Mouse (Mus musculus) skeletal muscle tissue, adult 2 months (tissue): ENCODE measurements at regions not wholly inside any gene's neighbourhood (a gene's known extent, or its start where the extent isn't known, plus 50 kb on each side); places are given as distances from the start of the nearest gene placed in this dataset.

Source experiments
- DNase-seq: peaks from one replicate; pipeline ENCODE4 v3.0.0-alpha.2; 2012; ENCODE audit warnings: low read depth, low spot score

DNA sequence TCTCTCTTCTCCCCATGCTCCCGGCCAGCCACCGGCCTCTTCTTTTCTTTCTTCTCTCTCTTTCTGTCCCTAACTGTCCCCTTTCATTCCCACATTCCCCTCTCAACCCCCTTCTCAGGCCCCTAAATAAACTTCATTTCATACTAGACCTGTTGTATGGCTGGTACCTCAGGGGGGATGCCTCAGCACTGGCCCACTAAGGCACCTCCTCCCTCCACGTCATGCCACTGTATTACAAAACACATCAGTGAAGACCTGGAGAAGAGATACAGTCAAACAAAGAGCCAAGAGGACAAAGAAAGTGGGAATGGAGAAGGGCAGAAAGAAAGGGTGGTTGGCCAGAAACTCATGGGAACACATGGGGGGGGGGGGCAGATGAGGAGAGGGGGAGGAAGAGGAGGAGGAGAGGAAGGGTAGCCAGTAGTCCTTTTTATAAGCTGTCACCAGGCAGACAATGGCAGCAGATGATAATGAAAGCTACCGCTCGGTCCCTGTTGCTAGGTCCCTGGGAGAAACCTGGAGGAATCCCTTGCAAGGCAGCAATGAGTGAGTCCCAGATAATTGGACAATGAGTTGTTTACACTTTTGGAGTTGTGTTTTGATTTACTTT is 224.5 kb upstream of the Pfn2 start:
- DNase-seq: no peak

DNA sequence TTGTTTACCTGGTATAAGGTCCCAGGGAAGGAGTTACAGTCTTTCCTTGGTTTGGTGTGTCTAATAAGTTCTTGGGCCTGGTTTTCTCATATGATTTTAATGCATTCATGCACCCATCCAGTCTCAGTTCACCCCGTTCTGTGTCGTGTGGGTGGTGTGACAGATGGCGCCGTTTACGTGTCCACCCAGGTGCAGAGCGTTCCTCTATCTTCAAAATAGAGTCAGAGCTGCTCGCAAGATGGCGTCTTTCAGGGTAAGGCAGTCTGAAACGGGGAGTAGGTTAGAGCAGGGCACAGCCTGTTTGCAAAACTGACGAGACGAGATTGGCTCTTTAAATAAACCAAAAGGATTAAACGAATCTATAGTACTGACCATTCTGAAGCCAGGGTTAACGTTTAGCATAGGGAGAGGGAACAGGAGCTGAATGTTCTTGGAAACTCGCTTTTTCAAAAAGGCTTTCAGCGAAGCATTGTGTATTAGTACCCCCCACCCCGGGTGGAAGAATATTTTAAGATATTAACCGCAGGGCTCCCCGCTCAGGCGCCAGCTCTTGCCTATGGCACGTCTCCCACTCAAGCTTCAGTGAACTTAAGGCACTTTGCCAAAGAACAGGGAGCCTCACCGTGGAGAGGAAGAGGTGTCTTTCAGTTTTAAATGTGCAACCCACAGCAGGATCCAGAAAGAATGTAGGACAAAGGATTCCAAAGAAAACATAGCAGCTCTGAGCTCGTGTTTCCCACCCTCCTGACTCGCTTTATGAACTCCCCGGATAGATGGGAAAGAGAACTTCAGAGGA is 241.7 kb upstream of the Pfn2 start:
- DNase-seq: no peak

DNA sequence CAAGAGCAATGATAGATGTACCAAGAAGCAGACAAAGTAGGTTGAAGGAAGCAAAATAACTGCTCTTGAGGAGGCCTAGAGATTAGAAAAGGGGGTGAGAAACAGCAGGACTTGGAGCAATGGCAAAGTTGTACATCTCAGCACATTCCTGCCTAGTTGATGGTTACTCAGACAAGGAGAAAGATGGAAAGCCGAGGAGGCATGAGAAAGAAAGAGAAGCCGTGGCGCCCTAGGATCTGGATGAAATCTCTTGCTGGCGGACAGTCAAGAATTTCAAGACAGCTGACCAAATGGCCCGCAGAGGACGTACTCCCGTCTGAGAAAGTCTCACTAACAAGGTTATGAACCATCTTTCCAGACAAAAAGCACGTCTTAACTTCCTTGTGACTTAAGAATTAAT is 242.5 kb upstream of the Pfn2 start:
- DNase-seq: no peak

DNA sequence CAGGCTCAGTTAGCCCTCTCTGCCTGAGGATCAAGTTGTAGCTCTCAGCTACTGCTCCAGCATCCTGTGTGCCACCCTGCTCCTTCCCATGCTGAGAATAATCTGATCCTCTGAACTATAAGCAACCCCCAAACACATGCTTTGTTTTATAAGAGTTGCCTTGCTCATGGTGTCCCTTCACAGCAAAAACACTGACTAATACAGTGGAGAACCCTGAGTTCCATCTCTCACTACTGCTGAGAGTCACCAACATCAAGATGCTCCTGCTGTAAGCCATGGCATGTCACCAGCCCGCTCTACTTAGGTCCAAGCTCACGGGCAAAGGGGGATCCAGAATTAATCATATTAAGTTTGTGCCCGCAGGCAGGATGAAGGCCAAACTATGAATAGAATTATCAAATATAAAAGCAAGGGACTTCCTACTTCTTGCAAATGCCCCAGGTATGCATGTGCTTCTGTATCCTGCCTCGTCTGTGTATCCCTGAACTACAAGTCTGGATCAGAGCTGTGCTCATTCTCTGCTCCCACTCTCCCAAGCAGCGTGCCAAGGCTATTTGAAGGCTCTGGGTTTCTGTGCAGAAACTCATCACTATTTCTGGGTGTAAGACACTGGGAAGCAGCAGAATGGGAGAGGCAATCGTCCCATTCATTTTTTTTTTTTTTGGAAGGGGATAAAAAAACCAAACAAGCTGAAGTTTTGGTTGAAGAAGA is 243.7 kb upstream of the Pfn2 start:
- no peak for DNase-seq

DNA sequence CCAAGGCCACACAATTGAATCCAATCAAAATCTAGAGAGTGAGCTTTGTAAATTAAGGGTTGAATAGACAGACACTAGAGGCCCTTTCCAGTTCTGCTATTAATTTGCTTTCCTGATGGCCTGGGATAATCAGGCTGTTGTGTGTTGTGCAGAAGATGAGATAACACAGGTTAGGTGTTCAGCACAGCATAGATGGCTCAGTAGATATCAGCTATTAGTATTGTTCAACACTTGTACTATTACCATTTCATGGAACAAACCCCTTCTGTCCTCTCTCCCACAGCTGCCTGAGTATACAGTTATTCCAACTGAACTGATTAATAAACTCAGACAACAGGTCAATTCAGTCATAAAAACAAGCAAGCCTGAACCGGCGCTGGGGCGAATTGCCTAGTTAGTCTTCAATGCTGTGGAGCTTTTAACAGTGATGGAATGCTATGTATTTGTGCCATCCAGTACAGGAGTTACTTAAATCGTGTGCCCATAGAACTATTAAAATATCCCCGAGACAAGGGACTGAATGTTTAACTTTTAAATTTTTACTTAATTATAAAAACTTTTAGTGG is 263.1 kb upstream of the Pfn2 start:
- DNase-seq: no peak

DNA sequence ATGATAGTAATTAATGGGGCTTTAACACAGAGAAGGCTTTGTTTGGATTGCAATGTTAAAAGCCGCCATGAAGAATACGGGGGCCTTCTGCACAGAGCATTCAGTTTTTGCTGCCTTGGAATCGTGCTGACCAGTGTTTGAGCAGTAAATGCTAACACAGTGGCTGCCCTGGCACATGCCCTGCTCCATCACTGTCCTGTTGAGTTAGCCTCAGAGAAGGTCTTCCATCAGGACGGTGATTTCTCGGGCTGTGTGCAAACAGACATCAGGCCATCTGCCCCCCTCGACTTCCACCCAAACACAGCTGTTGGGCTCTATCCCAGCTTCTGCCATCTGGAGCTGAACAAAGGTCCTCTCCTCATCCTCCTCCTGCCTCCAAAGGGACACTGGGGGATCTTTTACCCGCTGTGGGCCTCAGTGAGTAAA is 264.6 kb upstream of the Pfn2 start:
- DNase-seq: no peak

DNA sequence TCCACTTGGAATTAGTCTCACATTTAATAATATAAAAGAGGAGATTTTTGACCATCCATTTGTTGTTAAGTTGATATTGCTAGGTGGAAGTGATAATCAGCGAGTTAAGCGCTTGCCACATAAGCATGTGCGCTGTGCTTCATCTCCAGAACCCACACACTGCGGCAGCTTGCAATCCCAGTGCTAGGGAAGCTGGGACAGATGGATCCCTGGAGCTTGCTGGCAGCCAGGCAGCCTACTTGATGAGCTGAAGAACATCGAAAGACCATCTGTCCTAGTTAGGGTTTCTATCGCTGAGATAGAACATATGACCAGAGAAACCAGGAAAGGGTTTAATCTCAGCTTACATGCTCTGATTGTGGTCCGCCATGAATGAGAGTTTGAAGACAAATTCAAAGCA is 266.1 kb upstream of the Pfn2 start:
- no peak for DNase-seq

DNA sequence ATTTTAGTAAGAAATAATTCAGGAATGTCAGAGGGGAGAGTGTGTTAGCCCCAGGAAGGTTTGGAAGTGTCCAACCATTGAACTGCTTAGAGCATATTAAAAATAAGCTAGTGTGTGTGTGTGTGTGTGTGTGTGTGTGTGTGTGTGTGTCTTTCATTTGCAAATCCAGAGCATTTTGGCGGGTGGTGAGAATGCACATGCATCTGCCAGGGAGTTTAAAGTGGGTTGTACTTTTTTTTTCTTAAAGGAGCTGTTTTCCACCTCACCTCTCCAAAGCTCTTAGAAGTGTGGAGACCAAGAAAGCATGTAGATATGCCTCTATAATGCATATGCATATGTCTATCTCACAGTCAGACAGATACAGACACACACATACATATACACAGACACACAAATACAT is 267.6 kb upstream of the Pfn2 start:
- DNase-seq: no peak

DNA sequence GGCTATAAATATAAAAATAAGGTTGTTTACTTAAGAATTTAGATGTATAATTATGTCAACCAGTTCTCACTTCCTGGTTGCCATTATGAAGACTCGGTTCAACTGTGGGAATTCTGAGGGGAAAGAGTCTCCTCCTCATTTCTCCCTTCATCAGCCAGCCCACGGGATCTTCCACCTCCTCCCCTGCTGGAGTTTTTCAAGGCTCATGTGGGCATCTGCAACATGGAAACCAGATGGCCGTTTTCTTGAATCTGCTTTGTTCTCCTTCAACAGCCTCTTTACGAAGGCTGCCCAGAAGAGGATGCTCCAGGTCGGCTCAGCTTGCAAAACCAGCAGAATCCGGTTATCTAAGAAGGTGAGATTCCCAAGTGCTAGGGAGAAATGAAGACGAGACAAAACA is 269.0 kb upstream of the Pfn2 start:
- DNase-seq: no peak

DNA sequence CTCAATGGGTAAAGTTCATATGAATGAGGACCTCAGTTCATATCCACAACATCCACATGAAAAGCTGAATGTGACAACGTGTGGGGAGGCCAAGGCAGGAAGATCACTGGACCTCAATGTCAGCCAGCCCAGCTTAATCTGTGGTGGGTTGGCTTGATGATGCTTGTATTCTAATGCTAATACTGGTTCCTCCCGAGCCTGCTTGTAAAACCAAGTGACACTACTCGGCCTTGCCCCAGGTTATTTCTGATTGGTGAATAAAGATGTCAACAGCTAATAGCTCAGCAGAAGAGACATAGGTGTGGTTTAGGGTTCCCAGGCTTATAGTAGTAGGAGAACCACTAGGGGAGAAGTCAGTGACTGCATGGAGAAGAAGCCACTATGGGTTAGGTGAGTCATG is 272.2 kb upstream of the Pfn2 start:
- no peak for DNase-seq

DNA sequence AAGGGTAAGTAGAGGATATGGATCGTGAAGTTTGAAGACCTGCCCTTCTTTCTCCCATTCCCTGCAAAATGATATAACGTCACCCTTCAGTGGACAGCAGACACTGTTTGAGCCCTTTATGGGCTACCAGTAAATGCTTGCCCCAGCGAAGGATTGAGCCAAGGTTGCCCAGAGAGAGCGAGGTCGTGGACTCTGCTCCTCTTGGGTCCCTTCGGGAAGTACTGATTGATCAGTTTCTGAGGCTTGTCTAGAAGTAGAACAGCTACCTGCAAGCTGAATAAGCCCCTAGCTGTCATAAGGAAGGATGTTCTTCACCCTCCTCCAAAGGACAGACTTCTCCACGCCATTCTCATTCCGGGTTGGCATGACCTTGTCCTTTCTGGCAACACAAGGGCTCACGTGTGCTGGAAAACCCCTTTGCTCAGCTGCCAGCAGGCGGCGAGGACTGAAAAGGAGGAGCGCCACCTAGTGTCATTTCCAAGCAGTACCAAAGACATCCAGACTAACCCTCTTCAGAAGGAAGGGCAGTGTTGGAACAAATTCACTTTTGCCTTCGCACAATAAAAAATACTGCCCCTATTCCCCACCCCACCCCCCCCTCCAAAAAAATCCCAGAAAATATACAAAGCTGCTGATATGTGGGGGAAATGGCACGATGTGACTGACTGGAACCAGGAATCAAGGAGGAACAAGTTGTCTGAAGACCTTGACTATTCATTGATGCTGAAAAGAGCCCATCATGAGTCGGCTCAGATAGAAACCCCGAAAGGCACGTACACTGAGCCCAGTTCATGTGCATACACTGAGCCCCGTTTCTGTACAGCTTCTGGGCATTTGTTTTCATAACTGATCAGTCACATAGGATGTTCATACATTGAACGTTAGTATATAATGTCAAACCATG is 274.8 kb upstream of the Pfn2 start:
- DNase-seq: peak; percentile 78

DNA sequence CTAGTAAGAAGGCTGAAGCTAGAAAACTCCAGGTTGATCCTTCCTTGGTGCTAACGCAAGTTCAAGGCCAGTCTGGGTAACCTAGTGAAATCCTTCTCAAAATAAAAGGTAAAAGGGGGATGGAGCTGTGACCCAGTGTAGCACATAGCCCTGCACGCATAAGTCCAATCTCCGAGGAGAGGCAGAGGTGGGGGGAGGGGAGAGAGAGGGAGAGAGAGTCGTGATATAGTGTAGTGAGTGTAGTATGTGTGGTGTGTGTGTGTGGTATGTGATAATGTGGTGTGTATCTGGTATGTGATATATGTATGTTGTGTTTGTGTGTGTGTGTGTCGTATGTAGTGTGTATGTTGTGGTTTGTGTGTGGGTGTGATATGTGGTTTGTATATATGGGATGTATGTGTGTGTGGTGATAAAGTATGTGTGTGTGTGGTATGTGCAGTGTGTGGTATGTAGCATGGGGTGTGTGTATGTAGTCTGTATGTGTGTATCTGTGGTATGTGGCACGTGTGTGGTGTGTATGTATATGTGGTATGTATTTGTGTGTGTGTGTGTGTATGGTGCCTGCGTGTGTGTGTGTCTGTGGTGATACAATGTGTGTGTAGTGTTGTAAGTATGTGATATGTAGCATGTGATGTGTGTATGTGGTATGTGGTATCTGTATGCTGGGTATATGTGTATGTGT is 275.7 kb upstream of the Pfn2 start:
- no peak for DNase-seq

DNA sequence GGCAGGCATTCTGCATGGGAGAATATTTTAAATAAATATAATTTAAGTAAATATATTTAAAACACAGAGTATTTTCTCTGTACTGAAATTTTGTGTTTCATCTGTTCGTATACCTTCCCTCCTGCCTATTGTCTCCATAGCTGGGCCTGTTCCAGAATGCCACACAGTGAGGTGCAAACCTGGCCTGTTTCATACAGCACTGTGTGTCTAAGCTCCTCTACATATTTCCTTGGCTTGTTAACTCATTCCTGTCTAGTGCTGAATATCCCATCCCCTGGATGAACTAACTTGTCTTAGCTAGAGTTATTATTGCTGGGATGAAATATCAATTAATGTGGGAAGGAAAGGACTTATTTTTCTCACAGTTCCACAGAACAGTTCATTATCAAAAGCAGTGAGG is 277.0 kb upstream of the Pfn2 start:
- no peak for DNase-seq

DNA sequence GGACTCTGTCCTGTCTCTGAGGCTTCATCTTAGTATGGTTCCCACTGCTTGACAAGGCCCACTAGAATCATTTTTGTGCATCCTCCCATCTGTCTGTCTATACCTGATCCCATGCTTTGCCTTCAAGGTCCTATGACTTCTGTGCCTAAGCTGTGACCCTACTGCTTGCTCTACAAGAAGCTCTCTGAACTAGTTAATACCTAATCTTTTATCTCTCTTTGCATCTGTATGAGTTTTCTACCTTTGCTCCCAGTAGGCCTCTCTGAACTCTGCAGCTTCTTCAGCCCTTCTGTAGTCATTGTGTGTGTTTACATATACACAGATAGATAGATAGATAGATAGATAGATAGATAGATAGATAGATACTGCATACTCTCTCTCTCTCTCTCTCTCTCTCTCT is 279.1 kb upstream of the Pfn2 start:
- DNase-seq: no peak

DNA sequence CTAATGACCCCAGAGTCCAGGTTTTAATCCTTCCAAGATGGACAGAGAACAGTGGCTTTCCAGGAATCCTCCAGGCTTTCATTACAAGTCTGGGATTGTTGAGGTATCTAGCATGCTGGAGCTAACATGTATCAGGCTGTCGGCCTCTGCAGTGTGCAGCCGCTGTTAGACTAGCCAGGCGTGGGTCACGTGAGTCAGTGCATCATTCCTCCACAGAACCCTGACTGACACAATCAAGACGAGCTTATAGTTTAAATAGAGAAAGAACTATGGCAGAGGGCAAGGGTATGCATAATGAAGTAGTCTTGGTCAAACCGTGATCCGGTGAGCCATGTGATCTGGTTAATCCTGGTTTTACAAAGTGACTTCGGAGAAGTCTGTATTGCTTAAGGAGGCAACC is 280.2 kb upstream of the Pfn2 start:
- no peak for DNase-seq

DNA sequence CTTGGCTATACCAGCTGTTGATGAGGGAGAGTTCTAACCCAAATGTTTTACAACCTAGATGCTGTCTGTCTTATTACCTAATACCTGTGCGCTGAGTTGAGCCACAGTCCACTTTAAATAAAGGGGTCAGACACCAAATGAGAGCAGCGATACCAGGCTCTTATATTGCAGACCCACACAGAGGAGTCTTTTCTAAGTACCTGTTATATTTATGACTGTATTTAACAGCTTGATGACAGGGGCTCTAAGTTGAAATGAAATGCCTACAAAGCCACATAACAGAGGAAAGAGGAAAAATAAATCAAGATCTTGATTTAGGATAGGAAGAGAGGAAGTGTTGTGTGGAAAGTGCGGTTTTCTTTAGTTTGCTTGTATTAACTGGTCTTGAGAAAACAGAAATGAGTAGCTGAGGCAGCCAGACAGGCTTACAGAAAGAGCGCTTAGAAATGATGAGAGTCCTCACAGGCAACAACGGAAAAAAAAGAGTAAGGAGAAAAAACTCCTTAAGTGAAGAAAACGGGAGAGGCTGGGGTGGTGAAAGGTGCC is 281.6 kb upstream of the Pfn2 start:
- no peak for DNase-seq

DNA sequence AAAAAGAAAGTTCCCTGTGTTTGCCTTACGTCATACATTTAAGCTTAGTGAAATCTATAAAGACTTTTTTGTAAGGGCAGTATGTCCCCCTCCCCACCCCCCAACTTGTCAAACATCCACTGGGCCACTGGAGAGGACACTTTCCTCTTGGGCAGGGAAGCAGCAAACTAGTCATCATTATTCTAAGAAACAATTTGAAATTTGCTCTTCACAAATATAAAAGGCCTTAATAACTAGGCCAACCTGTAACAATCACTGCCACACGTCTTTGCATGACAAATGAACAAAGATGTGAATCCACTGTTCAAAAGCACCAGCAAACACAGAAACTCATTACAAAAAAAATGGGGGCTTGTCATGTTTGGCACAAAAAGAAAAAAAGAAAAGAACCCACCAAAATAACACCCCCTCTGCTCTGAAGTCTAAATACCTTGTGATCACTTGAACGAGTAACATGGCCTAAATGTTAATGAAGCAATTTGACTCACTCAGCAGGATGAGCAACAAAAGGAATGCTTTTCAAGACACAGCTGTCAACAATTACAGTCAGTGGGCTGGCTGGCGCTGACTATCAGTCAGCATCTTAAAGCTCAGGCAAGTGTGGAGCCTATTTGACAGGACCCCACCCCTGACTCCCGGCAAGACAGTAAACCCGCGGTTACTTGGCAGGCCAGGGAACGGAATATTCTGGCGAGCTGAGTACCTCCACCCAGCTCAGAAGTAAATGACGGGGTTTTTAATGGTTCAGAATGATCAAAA is 278.7 kb upstream of the Tsc22d2 start:
- DNase-seq: no peak

DNA sequence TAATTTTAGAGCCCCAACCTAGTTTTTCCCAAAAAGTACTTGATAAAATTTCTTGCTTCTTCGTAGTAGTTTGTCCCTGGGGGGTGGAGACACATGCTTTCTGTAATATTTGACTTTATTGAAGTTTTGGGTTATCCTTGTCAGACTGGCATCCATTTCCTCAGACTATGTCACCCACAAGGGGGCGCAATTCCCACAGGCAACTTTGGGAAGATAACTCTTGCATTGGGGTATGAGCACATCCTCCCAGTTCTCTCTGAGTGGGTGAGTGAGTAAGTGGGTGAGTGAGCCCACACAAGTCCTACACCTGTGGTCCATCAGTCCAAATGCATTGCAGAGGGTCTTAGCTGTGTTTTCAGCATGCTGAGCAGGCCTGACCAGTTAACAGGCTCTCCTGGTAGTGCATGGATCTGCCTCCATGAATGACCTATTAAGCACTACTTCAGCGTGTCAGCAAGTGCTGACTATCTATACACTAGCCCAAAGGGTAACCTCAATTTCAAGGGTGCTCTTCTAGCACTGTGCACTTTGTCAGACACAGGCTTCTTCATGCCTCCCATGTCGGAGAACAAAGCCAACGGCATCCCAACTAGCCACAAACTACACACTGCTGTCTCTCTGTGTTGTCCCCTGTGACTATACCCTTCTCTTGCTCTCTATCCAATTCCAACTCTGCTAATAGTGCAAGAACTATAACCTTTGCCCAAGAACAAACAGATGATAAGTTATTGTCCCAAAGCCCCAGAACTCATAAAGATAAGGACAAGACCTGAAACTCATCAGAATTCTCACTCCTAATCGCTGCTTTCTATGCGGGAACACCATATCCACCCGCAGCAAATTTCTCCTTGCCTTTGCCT is 275.6 kb upstream of the Tsc22d2 start:
- no peak for DNase-seq

DNA sequence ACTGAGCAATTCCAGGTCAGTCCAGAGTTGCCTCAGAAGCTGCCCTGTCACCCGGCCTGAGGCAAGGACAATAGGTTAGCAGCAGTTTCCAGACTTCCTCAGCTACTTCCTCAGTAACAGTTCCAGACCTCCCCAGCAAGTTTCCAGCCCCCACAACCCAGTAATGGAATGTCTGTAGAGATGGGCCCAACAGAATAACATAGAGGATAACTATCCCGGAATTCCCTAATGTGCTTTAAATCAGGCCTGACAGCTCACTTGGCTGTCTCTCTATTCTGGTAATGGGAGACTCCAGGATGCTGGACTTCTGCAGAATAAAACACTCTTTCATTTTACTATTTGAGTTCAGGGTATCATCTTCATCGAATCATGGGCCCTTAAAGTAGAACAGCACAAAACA is 268.4 kb upstream of the Tsc22d2 start:
- DNase-seq: no peak
